Mouse (Mus musculus) kidney, embryonic 14.5 days (tissue): Measurements from ENCODE around the gene Rabep1. TPM values are rescaled to one million over a fixed set of nuclear protein-coding genes. Genes with fewer than 3 reads are reported as not detected.

Experiments
- ATAC-seq: fragments of 200-750 bp; cut with Nextera tagmentation; 2 replicates; pipeline ENCODE4 v1.8.0; 2017; ENCODE audit warnings: moderate number of reproducible peaks, mild to moderate bottlenecking, moderate TSS enrichment, moderate library complexity; ENCODE audit not compliant: low FRiP score, low TSS enrichment
- H3K27ac ChIP-seq: fragments of 300-500 bp; sonication (generic); 2 replicates; pipeline ENCODE4 v1.5.1; 2014; ENCODE audit warnings: low read depth, mild to moderate bottlenecking, low read length, moderate library complexity, mixed read lengths
- H3K27me3 ChIP-seq: fragments of 300-500 bp; sonication (generic); 2 replicates; pipeline ENCODE4 v1.6.1; 2014; ENCODE audit warnings: mild to moderate bottlenecking, low read length; ENCODE audit not compliant: control insufficient read depth, insufficient read depth
- H3K36me3 ChIP-seq: fragments of 300-500 bp; sonication (generic); 2 replicates; pipeline ENCODE4 v1.6.1; 2014; ENCODE audit warnings: low read length, mixed read lengths; ENCODE audit not compliant: control insufficient read depth, insufficient read depth
- H3K4me1 ChIP-seq: fragments of 300-500 bp; sonication (generic); 2 replicates; pipeline ENCODE4 v1.6.1; 2014; ENCODE audit warnings: low read length, mixed read lengths; ENCODE audit not compliant: control insufficient read depth, insufficient read depth
- H3K4me2 ChIP-seq: fragments of 300-500 bp; sonication (generic); replicated peaks from 2 replicates; pipeline ENCODE4 v1.6.1; 2014; ENCODE audit warnings: low read depth, mild to moderate bottlenecking, low read length
- H3K4me3 ChIP-seq: fragments of 300-500 bp; sonication (generic); 2 replicates; pipeline ENCODE4 v1.5.1; 2014; ENCODE audit warnings: mild to moderate bottlenecking, low read length
- H3K9ac ChIP-seq: fragments of 300-500 bp; sonication (generic); 2 replicates; pipeline ENCODE4 v1.6.1; 2014; ENCODE audit warnings: low read depth, mild to moderate bottlenecking, low read length, moderate library complexity
- H3K9me3 ChIP-seq: fragments of 300-500 bp; sonication (generic); 2 replicates; pipeline ENCODE4 v1.6.1; 2016; ENCODE audit warnings: low read length; ENCODE audit not compliant: control insufficient read depth
- WGBS: fragments of 180-500 bp; shearing (Covaris S2); extraction: QIAGEN DNeasy Blood & Tissue Kit; methylation state at CpG from one replicate; pipeline ENCODE4 v1.1.7; 2014; 5-methylcytosine and 5-hydroxymethylcytosine counted together
- polyA plus RNA-seq: library from polyadenylated mRNA; unstranded; fragments of >200 nt; fragmentation: Nextera tagmentation; extraction: Ambion mirVana; gene quantifications from 2 replicates; pipeline ENCODE4 v1.2.1, GENCODE M21; 2014

Gene Rabep1
- polyA plus RNA-seq, 1 experiment from 2014 or later, result 36.9 TPM

GRCm38 (mm10) chr11:70808101-70808500 is 36.5 kb upstream of the Rabep1 start:
- H3K27me3 ChIP-seq, result no peaks in the 10 kb centered on the region
- WGBS, result 80% methylated on average over 3 of the region's 3 CpGs
- H3K9me3 ChIP-seq, result no peaks in the 10 kb centered on the region
- H3K9ac ChIP-seq, result no peak overlapping the region
- no peak overlapping the region for H3K27ac ChIP-seq
- no peak for ATAC-seq
- H3K4me2 ChIP-seq, result no peak overlapping the region
- H3K36me3 ChIP-seq, result no peaks in the 10 kb centered on the region
- no peaks in the 10 kb centered on the region for H3K4me1 ChIP-seq
- H3K4me3 ChIP-seq, result no peak overlapping the region

- WGBS, result 13% methylated on average over 1 of the region's 1 CpGs
- no peak overlapping the region for H3K4me3 ChIP-seq
- no peak overlapping the region for H3K4me2 ChIP-seq
- H3K9me3 ChIP-seq, result no peaks in the 10 kb centered on the region
- no peaks in the 10 kb centered on the region for H3K4me1 ChIP-seq
- no peaks in the 10 kb centered on the region for H3K36me3 ChIP-seq
- ATAC-seq, result no peak
- no peak overlapping the region for H3K27ac ChIP-seq
- H3K9ac ChIP-seq, result no peak overlapping the region
- no peaks in the 10 kb centered on the region for H3K27me3 ChIP-seq
Observed at GRCm38 (mm10) chr11:70809011-70809410, 35.6 kb upstream of the Rabep1 start.

- H3K27ac ChIP-seq, result no peak overlapping the region
- H3K36me3 ChIP-seq, result no peaks in the 10 kb centered on the region
- no peaks in the 10 kb centered on the region for H3K9me3 ChIP-seq
- H3K4me1 ChIP-seq, result no peaks in the 10 kb centered on the region
- H3K4me2 ChIP-seq, result no peak overlapping the region
- no peak for ATAC-seq
- no peak overlapping the region for H3K4me3 ChIP-seq
- 80% methylated on average over 5 of the region's 5 CpGs for WGBS
- H3K9ac ChIP-seq, result no peak overlapping the region
- no peaks in the 10 kb centered on the region for H3K27me3 ChIP-seq
Observed at GRCm38 (mm10) chr11:70811041-70811440, 33.5 kb upstream of the Rabep1 start.

- 73% methylated on average over 13 of the region's 13 CpGs for WGBS
- H3K4me1 ChIP-seq, result no peaks in the 10 kb centered on the region
- no peak overlapping the region for H3K9ac ChIP-seq
- no peak overlapping the region for H3K27ac ChIP-seq
- H3K27me3 ChIP-seq, result no peaks in the 10 kb centered on the region
- ATAC-seq, result no peak
- H3K4me3 ChIP-seq, result no peak overlapping the region
- no peak overlapping the region for H3K4me2 ChIP-seq
- no peaks in the 10 kb centered on the region for H3K9me3 ChIP-seq
- no peaks in the 10 kb centered on the region for H3K36me3 ChIP-seq
Observed at GRCm38 (mm10) chr11:70811471-70812240, 32.9 kb upstream of the Rabep1 start.

- Histone ChIP-seq H3K9ac (no peak within 1 kb of the TSS), H3K4me3 (no peak within 1 kb of the TSS), H3K27me3 (no peaks in the 10 kb centered on the region), H3K4me2 (no peak within 1 kb of the TSS), H3K9me3 (no peaks in the 10 kb centered on the region), H3K4me1 (no peaks in the 10 kb centered on the region), H3K36me3 (no peaks in the 10 kb centered on the region), H3K27ac (no peak within 1 kb of the TSS)
- 88% methylated on average over 7 of the region's 7 CpGs for WGBS
- ATAC-seq, result no peak
Observed at GRCm38 (mm10) chr11:70812365-70812764, 32.2 kb upstream of the Rabep1 start, which contains the start of gene Scimp. Gene Scimp, minus strand, starts transcription at chr11:70812586.

- WGBS, result 82% methylated on average over 8 of the region's 8 CpGs
- H3K27me3 ChIP-seq, result no peaks in the 10 kb centered on the region
- H3K9ac ChIP-seq, result no peak overlapping the region
- H3K9me3 ChIP-seq, result no peaks in the 10 kb centered on the region
- H3K4me3 ChIP-seq, result no peak overlapping the region
- no peak for ATAC-seq
- H3K4me2 ChIP-seq, result no peak overlapping the region
- H3K4me1 ChIP-seq, result no peaks in the 10 kb centered on the region
- H3K27ac ChIP-seq, result no peak overlapping the region
- H3K36me3 ChIP-seq, result no peaks in the 10 kb centered on the region
Observed at GRCm38 (mm10) chr11:70815071-70815470, 29.5 kb upstream of the Rabep1 start.

GRCm38 (mm10) chr11:70815498-70816078 is 29.0 kb upstream of the Rabep1 start:
- Histone ChIP-seq H3K27me3 (no peaks in the 10 kb centered on the region), H3K9ac (no peak overlapping the region), H3K4me2 (no peak overlapping the region), H3K4me3 (no peak overlapping the region), H3K36me3 (no peaks in the 10 kb centered on the region), H3K9me3 (no peaks in the 10 kb centered on the region), H3K27ac (no peak overlapping the region), H3K4me1 (no peaks in the 10 kb centered on the region)
- no peak for ATAC-seq
- WGBS, result 24% methylated on average over 6 of the region's 6 CpGs

GRCm38 (mm10) chr11:70816770-70817169 is 27.8 kb upstream of the Rabep1 start:
- no peaks in the 10 kb centered on the region for H3K9me3 ChIP-seq
- no peak overlapping the region for H3K9ac ChIP-seq
- 0 out of 2 replicates have a peak, but pooled peaks cover under 1% of the 10 kb centered on the region for H3K4me1 ChIP-seq
- H3K36me3 ChIP-seq, result no peaks in the 10 kb centered on the region
- 77% methylated on average over 4 of the region's 4 CpGs for WGBS
- H3K4me2 ChIP-seq, result no peak overlapping the region
- H3K27me3 ChIP-seq, result no peaks in the 10 kb centered on the region
- no peak overlapping the region for H3K27ac ChIP-seq
- no peak for ATAC-seq
- no peak overlapping the region for H3K4me3 ChIP-seq

- no peak for ATAC-seq
- Histone ChIP-seq H3K36me3 (no peaks in the 10 kb centered on the region), H3K4me1 (0 out of 2 replicates have a peak, but pooled peaks cover 8% of the 10 kb centered on the region), H3K27me3 (no peaks in the 10 kb centered on the region), H3K4me3 (no peak overlapping the region), H3K27ac (no peak overlapping the region), H3K4me2 (no peak overlapping the region), H3K9ac (no peak overlapping the region), H3K9me3 (no peaks in the 10 kb centered on the region)
- 56% methylated on average over 8 of the region's 8 CpGs for WGBS
Observed at GRCm38 (mm10) chr11:70820120-70820519, 24.5 kb upstream of the Rabep1 start.
